Mouse (Mus musculus) kidney, postnatal 0 days (tissue): ENCODE measurements around the gene Tnfrsf11a. TPM values are rescaled to one million over a fixed set of nuclear protein-coding genes. Genes with fewer than 3 reads are reported as not detected.

Source experiments
- ATAC-seq: fragments of 200-750 bp; cut with Nextera tagmentation; replicated peaks from 2 replicates; pipeline ENCODE4 v1.8.0; 2017; ENCODE audit warnings: low read depth, moderate number of reproducible peaks, moderate TSS enrichment, moderate library complexity; ENCODE audit not compliant: low FRiP score
- DNase-seq: peaks from one replicate; pipeline ENCODE4 v3.0.0-alpha.2; 2016; ENCODE audit warnings: low spot score
- H3K27ac ChIP-seq: fragments of 300-500 bp; sonication (generic); 2 replicates; pipeline ENCODE4 v1.5.1; 2014; ENCODE audit warnings: mild to moderate bottlenecking
- H3K27me3 ChIP-seq: fragments of 300-500 bp; sonication (generic); 2 replicates; pipeline ENCODE4 v1.6.1; 2014; ENCODE audit warnings: low read length, mixed read lengths; ENCODE audit not compliant: insufficient read depth
- H3K36me3 ChIP-seq: fragments of 300-500 bp; sonication (generic); 2 replicates; pipeline ENCODE4 v1.6.1; 2014; ENCODE audit warnings: low read length, mixed read lengths; ENCODE audit not compliant: insufficient read depth
- H3K4me1 ChIP-seq: fragments of 300-500 bp; sonication (generic); replicated peaks from 2 replicates; pipeline ENCODE4 v1.6.1; 2014; ENCODE audit warnings: antibody characterized with exemption, low read length, mixed read lengths; ENCODE audit not compliant: insufficient read depth
- H3K4me2 ChIP-seq: fragments of 300-500 bp; sonication (generic); 2 replicates; pipeline ENCODE4 v1.6.1; 2014; ENCODE audit warnings: mild to moderate bottlenecking, low read length, moderate library complexity, mixed read lengths
- H3K4me3 ChIP-seq: fragments of 300-500 bp; sonication (generic); replicated peaks from 2 replicates; pipeline ENCODE4 v1.5.1; 2014; ENCODE audit warnings: low read depth, low read length
- H3K9ac ChIP-seq: fragments of 300-500 bp; sonication (generic); 2 replicates; pipeline ENCODE4 v1.6.1; 2014; ENCODE audit warnings: low read depth, low read length
- H3K9me3 ChIP-seq: fragments of 300-500 bp; sonication (generic); replicated peaks from 2 replicates; pipeline ENCODE4 v1.6.1; 2016; ENCODE audit warnings: low read length, inconsistent platforms, mixed read lengths
- CTCF ChIP-seq: IDR thresholded peaks from 2 replicates; pipeline ENCODE4 v1.5.1; 2016; ENCODE audit warnings: antibody characterized with exemption, low read depth, mild to moderate bottlenecking, moderate library complexity
- WGBS: fragments of 180-500 bp; shearing (Covaris S2); extraction: QIAGEN DNeasy Blood & Tissue Kit; methylation state at CpG from one replicate; pipeline ENCODE4 v1.1.7; 2014; 5-methylcytosine and 5-hydroxymethylcytosine counted together
- polyA plus RNA-seq: library from polyadenylated mRNA; unstranded; fragments of >200 nt; fragmentation: Nextera tagmentation; extraction: Ambion mirVana; gene quantifications from 2 replicates; pipeline ENCODE4 v1.2.1, GENCODE M21; 2015

The Tnfrsf11a gene
- polyA plus RNA-seq, 1 experiment from 2014 or later = 2.4 TPM

- Histone ChIP-seq H3K4me2 (no peak overlapping the region), H3K27me3 (no peaks in the 10 kb centered on the region), H3K9me3 (no peaks in the 10 kb centered on the region), H3K4me1 (0 out of 2 replicates have a peak, but pooled peaks cover 3% of the 10 kb centered on the region), H3K36me3 (peaks cover 7% of the 10 kb centered on the region; the same call in 1 of the 2 replicates), H3K27ac (peak overlapping the region; percentile 19; the same call in 1 of the 2 replicates), H3K9ac (no peak overlapping the region), H3K4me3 (no peak overlapping the region)
- 0 out of 2 replicates have a peak, but pooled peaks have one; percentile 52 for ATAC-seq
- WGBS = 60% methylated on average over 5 of the region's 5 CpGs
- peak; percentile 4 for DNase-seq
- TF ChIP-seq CTCF = no peak
Measured at GRCm38 (mm10) chr1:105746858-105747596, 33.5 kb upstream of the Tnfrsf11a start.

GRCm38 (mm10) chr1:105748091-105748799 lies 32.3 kb upstream of the Tnfrsf11a start:
- TF ChIP-seq CTCF = no peak
- H3K4me3 ChIP-seq = no peak overlapping the region
- H3K9ac ChIP-seq = no peak overlapping the region
- H3K9me3 ChIP-seq = no peaks in the 10 kb centered on the region
- no peak overlapping the region for H3K27ac ChIP-seq
- H3K36me3 ChIP-seq = peaks cover 7% of the 10 kb centered on the region; the same call in 1 of the 2 replicates
- WGBS = 86% methylated on average over 4 of the region's 4 CpGs
- H3K4me1 ChIP-seq = 0 out of 2 replicates have a peak, but pooled peaks cover 3% of the 10 kb centered on the region
- no peak for DNase-seq
- ATAC-seq = no peak
- no peaks in the 10 kb centered on the region for H3K27me3 ChIP-seq
- no peak overlapping the region for H3K4me2 ChIP-seq

GRCm38 (mm10) chr1:105752196-105752595 lies 28.3 kb upstream of the Tnfrsf11a start:
- ATAC-seq = no peak

GRCm38 (mm10) chr1:105752944-105753343 lies 27.6 kb upstream of the Tnfrsf11a start:
- 91% methylated on average over 1 of the region's 1 CpGs for WGBS
- no peaks in the 10 kb centered on the region for H3K27me3 ChIP-seq
- H3K36me3 ChIP-seq = peaks cover 7% of the 10 kb centered on the region; the same call in 1 of the 2 replicates
- ATAC-seq (no peak), DNase-seq (no peak)
- no peak for TF ChIP-seq CTCF
- no peaks in the 10 kb centered on the region for H3K9me3 ChIP-seq
- no peak overlapping the region for H3K27ac ChIP-seq
- H3K4me3 ChIP-seq = no peak overlapping the region
- H3K9ac ChIP-seq = no peak overlapping the region
- no peak overlapping the region for H3K4me2 ChIP-seq
- H3K4me1 ChIP-seq = no peaks in the 10 kb centered on the region

More at GRCm38 (mm10) chr1:105752196-105752595, 28.3 kb upstream of the Tnfrsf11a start:
- WGBS = 79% methylated on average over 4 of the region's 4 CpGs
- Histone ChIP-seq H3K4me3 (no peak overlapping the region), H3K9ac (no peak overlapping the region), H3K4me2 (no peak overlapping the region), H3K27me3 (no peaks in the 10 kb centered on the region), H3K27ac (no peak overlapping the region), H3K4me1 (no peaks in the 10 kb centered on the region), H3K9me3 (no peaks in the 10 kb centered on the region), H3K36me3 (peaks cover 7% of the 10 kb centered on the region; the same call in 1 of the 2 replicates)
- DNase-seq = no peak
- no peak for TF ChIP-seq CTCF

GRCm38 (mm10) chr1:105758798-105759197 lies 21.7 kb upstream of the Tnfrsf11a start:
- ATAC-seq (no peak), DNase-seq (no peak)
- 92% methylated on average over 4 of the region's 4 CpGs for WGBS
- H3K27me3 ChIP-seq = no peaks in the 10 kb centered on the region
- no peak overlapping the region for H3K4me2 ChIP-seq
- no peak overlapping the region for H3K9ac ChIP-seq
- no peak for TF ChIP-seq CTCF
- no peaks in the 10 kb centered on the region for H3K36me3 ChIP-seq
- no peak overlapping the region for H3K27ac ChIP-seq
- H3K9me3 ChIP-seq = no peaks in the 10 kb centered on the region
- no peaks in the 10 kb centered on the region for H3K4me1 ChIP-seq
- no peak overlapping the region for H3K4me3 ChIP-seq

- H3K4me3 ChIP-seq = no peak overlapping the region
- H3K4me1 ChIP-seq = no peaks in the 10 kb centered on the region
- 76% methylated on average over 3 of the region's 3 CpGs for WGBS
- no peak overlapping the region for H3K9ac ChIP-seq
- ATAC-seq (no peak), DNase-seq (no peak)
- H3K4me2 ChIP-seq = no peak overlapping the region
- no peak for TF ChIP-seq CTCF
- no peaks in the 10 kb centered on the region for H3K27me3 ChIP-seq
- no peaks in the 10 kb centered on the region for H3K9me3 ChIP-seq
- no peak overlapping the region for H3K27ac ChIP-seq
- H3K36me3 ChIP-seq = no peaks in the 10 kb centered on the region
Measured at GRCm38 (mm10) chr1:105759422-105760165, 20.9 kb upstream of the Tnfrsf11a start.
